Mouse (Mus musculus): ENCODE measurements at regions not wholly inside any gene's neighbourhood (a gene's known extent, or its start where the extent isn't known, plus 50 kb on each side); places are given as distances from the start of the nearest gene placed in this dataset.

- DNase-seq (ENCODE audit: low spot score) = no peak
Observed at GRCm38 (mm10) chr13:112071209-112071955, 216.9 kb upstream of the Ankrd55 start.

- no peak for DNase-seq (ENCODE audit: low spot score)
Observed at GRCm38 (mm10) chr13:112071956-112072314, 216.3 kb upstream of the Ankrd55 start.

- peak; percentile 14 for DNase-seq (ENCODE audit: low spot score)
Observed at GRCm38 (mm10) chr13:112073519-112074406, 214.5 kb upstream of the Ankrd55 start.

GRCm38 (mm10) chr13:112075847-112076479 is 212.3 kb upstream of the Ankrd55 start:
- DNase-seq (ENCODE audit: low spot score) = no peak

GRCm38 (mm10) chr13:112078088-112078487 is 210.2 kb upstream of the Ankrd55 start:
- DNase-seq (ENCODE audit: low spot score) = no peak

- no peak for DNase-seq (ENCODE audit: low spot score)
Observed at GRCm38 (mm10) chr13:112081935-112082334, 206.3 kb upstream of the Ankrd55 start.

- DNase-seq (ENCODE audit: low spot score) = no peak
Observed at GRCm38 (mm10) chr13:112084484-112085278, 203.6 kb upstream of the Ankrd55 start.

- peak; percentile 70 for DNase-seq (ENCODE audit: low spot score)
Observed at GRCm38 (mm10) chr13:112088312-112088771, 199.9 kb upstream of the Ankrd55 start.

GRCm38 (mm10) chr13:112090737-112091136 is 197.5 kb upstream of the Ankrd55 start:
- DNase-seq (ENCODE audit: low spot score) = no peak

GRCm38 (mm10) chr13:112095595-112096139 is 192.6 kb upstream of the Ankrd55 start:
- no peak for DNase-seq (ENCODE audit: low spot score)

- no peak for DNase-seq (ENCODE audit: low spot score)
Observed at GRCm38 (mm10) chr13:112099953-112100591, 188.2 kb upstream of the Ankrd55 start.

GRCm38 (mm10) chr13:112100592-112101420 is 187.4 kb upstream of the Ankrd55 start:
- peak; percentile 68 for DNase-seq (ENCODE audit: low spot score)

- DNase-seq (ENCODE audit: low spot score) = no peak
Observed at GRCm38 (mm10) chr13:112101421-112101756, 186.9 kb upstream of the Ankrd55 start.

- no peak for DNase-seq (ENCODE audit: low spot score)
Observed at GRCm38 (mm10) chr13:112105953-112106352, 182.3 kb upstream of the Ankrd55 start.

GRCm38 (mm10) chr13:112114741-112115201 is 173.5 kb upstream of the Ankrd55 start:
- no peak for DNase-seq (ENCODE audit: low spot score)

GRCm38 (mm10) chr13:112116101-112116726 is 172.0 kb upstream of the Ankrd55 start:
- DNase-seq (ENCODE audit: low spot score) = no peak

- DNase-seq (ENCODE audit: low spot score) = no peak
Observed at GRCm38 (mm10) chr13:112118564-112118963, 169.7 kb upstream of the Ankrd55 start.

GRCm38 (mm10) chr13:112119611-112120041 is 168.6 kb upstream of the Ankrd55 start:
- DNase-seq (ENCODE audit: low spot score) = no peak

- DNase-seq (ENCODE audit: low spot score) = no peak
Observed at GRCm38 (mm10) chr13:112120346-112120745, 167.9 kb upstream of the Ankrd55 start.

Data from lung, postnatal 25 days (tissue).